Mouse (Mus musculus) olfactory bulb, adult 2 months (tissue): Measurements from ENCODE around the gene Gm3625.

Source experiments
- CTCF ChIP-seq: fragments of 200-500 bp; IDR thresholded peaks from 2 replicates; pipeline ENCODE4 v1.5.1; 2012; ENCODE audit warnings: low read depth, mild to moderate bottlenecking, low read length, moderate library complexity; ENCODE audit not compliant: insufficient read depth
- POLR2A ChIP-seq: fragments of 200-500 bp; IDR thresholded peaks from 2 replicates; pipeline ENCODE4 v1.6.1; 2012; ENCODE audit warnings: mild to moderate bottlenecking, low read depth, low read length, moderate library complexity; ENCODE audit not compliant: insufficient read depth

DNA sequence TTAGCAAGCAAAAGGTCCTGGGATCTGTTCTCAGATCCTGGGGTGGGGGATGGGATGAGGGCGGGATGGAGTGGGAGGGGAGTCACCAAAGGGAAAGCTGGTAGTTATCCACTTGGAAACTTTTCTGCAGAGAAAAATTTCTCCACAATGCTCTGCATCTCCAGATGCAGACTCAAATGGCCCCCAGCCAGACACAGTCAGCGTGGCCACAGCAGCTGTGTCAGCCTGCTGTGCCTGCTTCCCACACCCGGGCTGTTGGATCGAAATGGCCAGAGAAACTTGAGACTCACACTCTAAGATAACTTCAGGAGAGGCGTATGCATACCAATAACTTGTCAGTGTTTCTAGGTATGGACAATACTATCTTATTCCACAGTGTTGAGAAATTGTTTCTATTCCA, 46.2 kb downstream of the Gm3625 start:
- no peak for TF ChIP-seq CTCF
- TF ChIP-seq POLR2A: no peak
